Mouse (Mus musculus) right cerebral cortex, postnatal 36 days (tissue): ENCODE data around the gene Gm11115.

ENCODE experiments used
- DNase-seq, 2 experiments: peaks; one replicate each; pipeline ENCODE4 v3.0.0; 2022; ENCODE audit warnings: low spot score in 2 of 2, mixed read lengths in 1 of 2

The Gm11115 gene

GRCm38 (mm10) chr5:88153999-88154398 is at the start of gene Gm11115:
Gene Gm11115 (minus strand): TSS chr5:88154099.
- no peak for DNase-seq

GRCm38 (mm10) chr5:88111430-88111829 is 42.5 kb downstream of the Gm11115 start, which contains the start of gene Gm11116:
Gene Gm11116 (minus strand): TSS chr5:88111530.
- no peak for DNase-seq
